Mouse (Mus musculus) ovary, postnatal 14 days (tissue): ENCODE measurements around the gene Gm2115.
A peak's percentile ranks its signal among the peaks of the same experiment; 100 is the strongest.

Source experiments
- DNase-seq: peaks from one replicate; pipeline ENCODE4 v3.0.0; 2022; ENCODE audit warnings: low spot score

Gene Gm2115

GRCm38 (mm10) chr7:84528796-84529533 is at the start of gene Gm2115:
TSS of gene Gm2115 (plus strand) at chr7:84528954.
- peak; percentile 26 for DNase-seq

GRCm38 (mm10) chr7:84483447-84484407 is 45.0 kb upstream of the Gm2115 start:
- DNase-seq = no peak

- no peak for DNase-seq
These were observed 42.3 kb upstream of the Gm2115 start for GRCm38 (mm10) chr7:84486485-84486884.

- no peak for DNase-seq
These were observed 25.6 kb upstream of the Gm2115 start for GRCm38 (mm10) chr7:84503163-84503562.

- DNase-seq = no peak
These were observed 10.1 kb upstream of the Gm2115 start for GRCm38 (mm10) chr7:84518533-84519198.

- DNase-seq = no peak
These were observed 7.4 kb upstream of the Gm2115 start for GRCm38 (mm10) chr7:84521329-84521728.

- DNase-seq = no peak
These were observed 6.3 kb upstream of the Gm2115 start for GRCm38 (mm10) chr7:84522426-84522825.

- DNase-seq = no peak
These were observed 2.6 kb upstream of the Gm2115 start for GRCm38 (mm10) chr7:84526171-84526570.

- no peak for DNase-seq
These were observed 4.0 kb downstream of the Gm2115 start for GRCm38 (mm10) chr7:84532795-84533194.

- no peak for DNase-seq
These were observed 5.9 kb downstream of the Gm2115 start for GRCm38 (mm10) chr7:84534632-84535031.

GRCm38 (mm10) chr7:84544946-84545345 is 16.2 kb downstream of the Gm2115 start:
- DNase-seq = no peak

GRCm38 (mm10) chr7:84546667-84547066 is 17.9 kb downstream of the Gm2115 start:
- no peak for DNase-seq

GRCm38 (mm10) chr7:84551472-84551871 is 22.7 kb downstream of the Gm2115 start:
- DNase-seq = no peak

- DNase-seq = no peak
These were observed 26.5 kb downstream of the Gm2115 start for GRCm38 (mm10) chr7:84555294-84555693.

- no peak for DNase-seq
These were observed 28.6 kb downstream of the Gm2115 start for GRCm38 (mm10) chr7:84557332-84557731.

- no peak for DNase-seq
These were observed 31.7 kb downstream of the Gm2115 start for GRCm38 (mm10) chr7:84560500-84560899.

- no peak for DNase-seq
These were observed 35.5 kb downstream of the Gm2115 start for GRCm38 (mm10) chr7:84564236-84564635.

- DNase-seq = no peak
These were observed 37.4 kb downstream of the Gm2115 start for GRCm38 (mm10) chr7:84566200-84566599.

GRCm38 (mm10) chr7:84577034-84577433 is 48.3 kb downstream of the Gm2115 start:
- DNase-seq = no peak

GRCm38 (mm10) chr7:84578841-84579240 is 50.1 kb downstream of the Gm2115 start:
- no peak for DNase-seq

GRCm38 (mm10) chr7:84579769-84580168 is 51.0 kb downstream of the Gm2115 start:
- DNase-seq = no peak

- DNase-seq = no peak
These were observed 56.3 kb downstream of the Gm2115 start for GRCm38 (mm10) chr7:84585086-84585485.
